Mouse (Mus musculus): Measurements from ENCODE around the gene Sox12. TPM values are rescaled to one million over a fixed set of nuclear protein-coding genes. Genes with fewer than 3 reads are reported as not detected.
A peak's percentile ranks its signal among the peaks of the same experiment; 100 is the strongest.

Gene Sox12
- polyA plus RNA-seq, 1 experiment from 2014 or later: 18.5 TPM

DNA sequence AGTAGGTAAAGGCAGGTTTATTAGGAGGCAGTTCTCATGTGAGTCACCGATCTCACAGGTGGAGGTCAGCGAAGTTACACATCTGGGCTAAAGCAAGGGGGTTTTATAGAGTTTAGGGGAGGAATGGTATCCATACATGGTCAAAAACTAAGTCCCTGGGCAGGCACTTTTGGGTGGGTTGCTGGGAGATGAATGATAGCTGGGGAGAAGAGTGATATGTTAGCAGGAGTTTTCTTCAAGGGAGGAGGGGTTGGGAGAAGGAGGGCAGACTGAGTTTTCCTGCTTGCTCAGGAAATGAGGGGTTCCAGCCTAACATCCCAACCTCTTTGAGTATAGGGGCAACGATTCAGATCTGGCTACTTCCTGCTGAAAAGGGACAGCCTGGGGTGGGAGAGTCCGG, 17.4 kb upstream of the Sox12 start, which contains the start of gene 6820408C15Rik:
Gene 6820408C15Rik (plus strand): TSS at position 301 of the 400 bp plus-strand sequence.
- Histone ChIP-seq H3K27me3 (no peaks in the 10 kb centered on the region), H3K4me2 (replicated peaks) (peak within 1 kb of the TSS; percentile 97), H3K27ac (peak within 1 kb of the TSS; percentile 96), H3K36me3 (no peaks in the 10 kb centered on the region), H3K9ac (replicated peaks) (peak within 1 kb of the TSS; percentile 95), H3K9me3 (peaks cover 4% of the 10 kb centered on the region; the same call in 1 of the 2 replicates), H3K4me3 (replicated peaks) (peak within 1 kb of the TSS; percentile 76), H3K4me1 (replicated peaks) (peaks cover 40% of the 10 kb centered on the region)
- 32% methylated on average over 4 of the region's 4 CpGs for WGBS
- 0 out of 2 replicates have a peak, but pooled peaks have one; percentile 1 for ATAC-seq

DNA sequence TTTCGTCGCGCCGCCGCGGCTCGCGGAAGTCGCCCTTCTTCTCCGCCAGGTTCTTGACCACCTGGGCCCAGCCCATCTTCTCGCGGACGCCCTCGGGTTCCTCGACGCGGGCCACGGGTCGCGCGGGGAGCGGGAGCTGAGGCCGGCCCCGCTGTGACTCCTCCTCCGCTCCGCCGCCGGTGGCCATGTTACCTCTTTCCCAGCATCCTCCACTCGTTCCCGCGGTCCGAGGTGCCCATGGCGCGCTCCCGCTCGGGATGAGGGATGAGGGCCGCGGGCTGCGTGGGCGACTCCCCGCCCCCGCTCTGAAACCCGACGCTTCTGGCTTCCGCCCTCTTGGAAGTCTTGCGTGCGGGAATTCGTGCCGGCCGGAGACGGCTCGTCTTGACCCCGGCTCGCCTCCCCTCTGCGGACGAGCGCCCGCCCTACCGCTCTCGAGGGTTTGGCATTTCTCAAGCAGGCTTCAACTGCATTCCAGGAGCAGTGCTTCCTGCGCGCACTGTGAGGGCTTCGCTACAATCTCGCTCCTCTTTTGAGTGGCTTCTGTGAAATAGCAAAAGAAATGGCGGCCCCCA, 16.8 kb upstream of the Sox12 start, which contains the start of gene Zcchc3:
Gene Zcchc3 (minus strand): TSS at position 437 of the 575 bp plus-strand sequence.
- ATAC-seq: peak; percentile 80
- Histone ChIP-seq H3K27ac (peak within 1 kb of the TSS; percentile 96), H3K9me3 (peaks cover 4% of the 10 kb centered on the region; the same call in 1 of the 2 replicates), H3K27me3 (no peaks in the 10 kb centered on the region), H3K4me1 (replicated peaks) (peaks cover 46% of the 10 kb centered on the region), H3K36me3 (no peaks in the 10 kb centered on the region), H3K4me3 (replicated peaks) (peak within 1 kb of the TSS; percentile 76), H3K4me2 (replicated peaks) (peak within 1 kb of the TSS; percentile 97), H3K9ac (replicated peaks) (peak within 1 kb of the TSS; percentile 95)
- under 1% methylated on average over 65 of the region's 65 CpGs for WGBS

DNA sequence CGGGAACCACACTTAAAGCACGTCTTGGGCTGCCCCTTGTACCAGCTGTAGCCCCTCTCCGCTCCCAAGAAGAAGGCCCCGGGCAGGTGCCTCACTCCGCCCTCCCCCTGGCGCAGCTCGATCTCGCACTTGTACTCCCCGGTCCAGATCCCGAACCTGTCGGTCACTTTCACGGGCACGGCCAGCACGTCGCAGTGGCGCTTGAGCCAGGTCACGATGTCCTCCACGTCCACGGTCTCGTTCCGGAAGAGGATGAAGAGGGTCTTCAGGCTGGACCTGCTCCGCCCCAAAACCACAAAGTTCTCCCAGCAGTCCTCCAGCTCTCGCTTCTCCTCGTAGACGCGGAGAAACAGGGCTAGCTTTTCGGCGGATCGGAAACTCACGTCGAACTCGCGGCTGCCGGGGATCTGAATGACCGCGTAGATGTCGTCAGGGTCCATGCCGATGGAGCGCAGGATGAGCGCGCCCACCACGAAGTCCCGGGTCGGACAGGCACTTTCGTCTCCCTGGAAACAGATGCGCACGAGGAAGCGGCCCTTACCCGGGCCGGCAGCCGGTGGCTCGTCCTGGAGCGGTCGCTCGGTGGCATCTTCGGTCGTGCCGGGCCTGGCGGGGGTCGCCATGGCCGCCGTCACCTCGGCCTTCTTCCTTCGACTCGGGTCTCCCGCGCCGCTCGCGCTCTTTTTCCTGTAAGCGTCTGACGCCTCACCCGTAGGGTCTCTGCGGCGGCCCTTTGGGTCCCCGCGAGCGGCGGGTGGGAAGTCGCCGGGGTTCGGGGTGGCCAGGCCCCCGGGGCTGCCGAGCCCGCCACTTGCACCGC, 16.1 kb upstream of the Sox12 start:
- no peaks in the 10 kb centered on the region for H3K36me3 ChIP-seq
- H3K9me3 ChIP-seq: peaks cover 4% of the 10 kb centered on the region; the same call in 1 of the 2 replicates
- H3K27me3 ChIP-seq: no peaks in the 10 kb centered on the region
- under 1% methylated on average over 86 of the region's 86 CpGs for WGBS
- peaks cover 46% of the 10 kb centered on the region for H3K4me1 ChIP-seq (replicated peaks)
- peak overlapping the region; percentile 97 for H3K4me2 ChIP-seq (replicated peaks)
- peak; percentile 28 for ATAC-seq
- peak overlapping the region; percentile 96 for H3K27ac ChIP-seq
- peak overlapping the region; percentile 95 for H3K9ac ChIP-seq (replicated peaks)
- H3K4me3 ChIP-seq (replicated peaks): peak overlapping the region; percentile 76

DNA sequence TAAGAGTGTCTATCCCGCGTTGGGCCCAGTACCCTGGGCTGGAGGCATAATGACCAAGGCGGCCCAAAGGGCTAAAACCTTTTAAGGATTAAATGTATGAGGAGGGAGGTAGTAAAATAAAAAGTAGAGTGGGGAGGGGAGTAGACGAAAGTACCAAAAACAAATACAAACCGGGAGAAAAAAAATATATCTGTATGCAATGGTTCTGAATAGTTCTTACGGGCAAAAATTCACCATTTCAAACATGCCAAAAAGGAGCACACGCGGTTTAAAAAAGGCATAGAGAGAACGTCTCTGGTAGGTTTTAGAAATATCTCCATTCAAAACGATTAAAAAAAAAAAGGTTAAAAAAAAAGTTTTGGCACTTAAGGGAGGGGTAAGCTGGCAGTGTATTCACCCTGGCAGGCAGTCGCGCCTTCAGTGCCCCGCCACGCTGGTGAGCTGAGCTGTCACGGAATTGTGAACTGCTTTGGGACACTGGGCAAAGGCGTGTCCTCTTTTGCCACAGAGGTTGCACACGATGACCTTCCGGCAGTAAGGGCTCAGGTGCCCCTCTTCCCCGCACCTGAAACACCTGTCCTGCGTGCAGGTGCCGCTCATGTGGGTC, 15.4 kb upstream of the Sox12 start:
- H3K4me3 ChIP-seq (replicated peaks): peak overlapping the region; percentile 76
- peak overlapping the region; percentile 97 for H3K4me2 ChIP-seq (replicated peaks)
- no peaks in the 10 kb centered on the region for H3K27me3 ChIP-seq
- H3K36me3 ChIP-seq: no peaks in the 10 kb centered on the region
- H3K27ac ChIP-seq: peak overlapping the region; percentile 97
- ATAC-seq: no peak
- peak overlapping the region; percentile 95 for H3K9ac ChIP-seq (replicated peaks)
- H3K4me1 ChIP-seq (replicated peaks): peaks cover 46% of the 10 kb centered on the region
- WGBS: under 1% methylated on average over 21 of the region's 21 CpGs
- peaks cover 4% of the 10 kb centered on the region; the same call in 1 of the 2 replicates for H3K9me3 ChIP-seq

DNA sequence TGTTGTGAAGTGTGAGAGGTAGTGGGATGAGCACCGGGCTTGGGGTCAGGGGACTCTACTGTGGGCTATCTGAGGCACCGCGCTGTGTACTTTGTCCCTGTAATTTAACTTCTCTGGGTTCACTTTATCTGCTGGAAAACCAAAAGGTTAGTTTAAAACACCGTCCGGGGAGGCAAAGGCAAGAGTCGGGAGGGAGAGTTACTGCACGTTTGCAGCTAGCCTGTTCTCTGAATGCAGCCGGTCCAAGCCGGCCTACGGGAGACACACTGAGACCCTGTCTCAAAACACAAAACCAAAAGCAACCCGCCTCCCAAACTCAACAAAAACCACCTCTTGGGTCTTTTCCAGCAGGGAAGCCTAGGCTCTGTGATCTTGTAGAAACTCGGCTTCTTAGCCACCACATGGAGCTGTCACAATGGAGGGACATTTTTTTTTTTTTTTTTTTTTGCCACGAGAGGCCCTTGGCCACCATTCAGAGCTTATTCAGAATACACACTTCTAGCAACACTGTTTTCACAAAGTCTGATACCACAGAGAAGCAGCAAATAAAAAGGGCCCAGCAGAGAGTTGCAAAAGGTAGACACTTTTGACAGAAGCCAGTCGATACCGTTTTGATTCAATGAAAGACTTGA, 14.8 kb upstream of the Sox12 start:
- Histone ChIP-seq H3K36me3 (no peaks in the 10 kb centered on the region), H3K9me3 (peaks cover 4% of the 10 kb centered on the region; the same call in 1 of the 2 replicates), H3K4me1 (replicated peaks) (peaks cover 46% of the 10 kb centered on the region), H3K4me2 (replicated peaks) (peak overlapping the region; percentile 97), H3K27me3 (no peaks in the 10 kb centered on the region), H3K9ac (replicated peaks) (peak overlapping the region; percentile 95), H3K4me3 (replicated peaks) (peak overlapping the region; percentile 76), H3K27ac (peak overlapping the region; percentile 97)
- ATAC-seq: no peak
- 2% methylated on average over 15 of the region's 15 CpGs for WGBS

DNA sequence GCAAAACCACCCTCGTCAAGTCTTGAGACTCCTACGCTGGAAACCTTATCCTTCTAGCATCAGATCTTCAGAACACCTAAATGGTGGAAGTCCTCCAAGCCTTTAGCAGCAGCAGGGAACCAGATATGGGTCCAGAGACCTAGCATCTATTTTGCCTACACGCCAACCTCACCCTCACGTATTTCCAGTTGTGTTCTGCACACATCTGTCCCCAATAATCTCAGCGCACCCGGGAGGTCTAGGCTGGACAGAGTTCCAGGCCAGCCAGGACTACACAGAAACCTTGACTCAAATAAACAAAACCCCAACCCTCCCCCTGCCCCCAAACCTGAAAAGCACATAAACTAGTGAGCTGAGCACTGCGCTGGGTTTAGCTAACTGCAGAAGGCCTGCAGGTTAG, 13.6 kb upstream of the Sox12 start:
- peak overlapping the region; percentile 97 for H3K4me2 ChIP-seq (replicated peaks)
- 5% methylated on average over 7 of the region's 7 CpGs for WGBS
- peaks cover 50% of the 10 kb centered on the region for H3K4me1 ChIP-seq (replicated peaks)
- peaks cover 4% of the 10 kb centered on the region; the same call in 1 of the 2 replicates for H3K9me3 ChIP-seq
- peak overlapping the region; percentile 95 for H3K9ac ChIP-seq (replicated peaks)
- H3K27ac ChIP-seq: peak overlapping the region; percentile 97
- no peaks in the 10 kb centered on the region for H3K36me3 ChIP-seq
- ATAC-seq: peak; percentile 1; the same call in 1 of the 2 replicates
- no peaks in the 10 kb centered on the region for H3K27me3 ChIP-seq
- peak overlapping the region; percentile 76 for H3K4me3 ChIP-seq (replicated peaks)

DNA sequence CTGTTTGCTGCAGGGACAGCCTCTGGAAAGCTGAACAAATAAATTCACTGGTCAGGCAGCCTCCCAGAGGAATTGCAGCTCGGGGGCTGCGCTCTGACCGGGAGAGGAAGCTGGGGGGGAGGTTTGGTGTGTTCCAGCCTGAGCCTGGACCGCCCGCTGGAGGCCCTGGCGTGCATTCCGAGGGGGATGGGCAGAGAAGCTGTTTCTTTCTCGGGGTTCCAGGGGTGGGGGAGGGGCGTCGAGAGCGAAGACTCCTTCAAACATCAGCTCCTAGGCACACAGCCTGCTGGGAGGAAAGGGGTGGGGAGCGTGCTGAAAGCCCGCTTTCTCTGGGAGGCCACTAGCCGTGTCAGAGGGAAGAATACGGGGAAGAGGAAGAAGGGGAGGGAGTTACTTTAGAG, 13.1 kb upstream of the Sox12 start:
- peaks cover 53% of the 10 kb centered on the region for H3K4me1 ChIP-seq (replicated peaks)

DNA sequence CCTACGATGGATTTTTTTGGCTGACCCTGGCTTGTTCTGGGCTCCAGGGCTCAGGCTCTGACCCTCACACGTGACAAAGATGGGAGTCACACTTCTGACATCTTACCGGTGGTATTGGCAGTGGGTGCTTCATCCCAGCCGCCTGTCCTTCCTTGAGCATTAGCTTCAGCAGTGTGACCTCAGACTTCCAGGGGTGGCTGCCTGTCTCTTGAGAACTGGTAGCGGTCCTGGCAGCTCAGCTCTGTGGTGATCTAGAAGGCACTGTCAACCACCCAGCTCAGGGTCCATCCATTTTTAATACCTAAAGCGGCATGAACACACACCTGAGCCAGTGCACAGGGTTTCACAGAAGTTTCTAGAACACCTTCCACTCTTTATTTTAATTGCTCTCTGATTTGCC, 11.9 kb upstream of the Sox12 start:
- peaks cover 57% of the 10 kb centered on the region for H3K4me1 ChIP-seq (replicated peaks)
- ATAC-seq: no peak
- H3K4me2 ChIP-seq (replicated peaks): no peak overlapping the region
- H3K27ac ChIP-seq: peak overlapping the region; percentile 97
- no peak overlapping the region for H3K9ac ChIP-seq (replicated peaks)
- no peaks in the 10 kb centered on the region for H3K9me3 ChIP-seq
- no peaks in the 10 kb centered on the region for H3K36me3 ChIP-seq
- no peak overlapping the region for H3K4me3 ChIP-seq (replicated peaks)
- WGBS: 82% methylated on average over 6 of the region's 6 CpGs
- H3K27me3 ChIP-seq: no peaks in the 10 kb centered on the region

More for the DNA sequence above, 13.1 kb upstream of the Sox12 start:
- peak; percentile 71 for ATAC-seq
- Histone ChIP-seq H3K4me2 (replicated peaks) (peak overlapping the region; percentile 97), H3K9me3 (peaks cover under 1% of the 10 kb centered on the region; the same call in 1 of the 2 replicates), H3K27me3 (no peaks in the 10 kb centered on the region), H3K36me3 (no peaks in the 10 kb centered on the region), H3K27ac (peak overlapping the region; percentile 97), H3K4me3 (replicated peaks) (peak overlapping the region; percentile 76), H3K9ac (replicated peaks) (peak overlapping the region; percentile 95)
- under 1% methylated on average over 14 of the region's 15 CpGs for WGBS

DNA sequence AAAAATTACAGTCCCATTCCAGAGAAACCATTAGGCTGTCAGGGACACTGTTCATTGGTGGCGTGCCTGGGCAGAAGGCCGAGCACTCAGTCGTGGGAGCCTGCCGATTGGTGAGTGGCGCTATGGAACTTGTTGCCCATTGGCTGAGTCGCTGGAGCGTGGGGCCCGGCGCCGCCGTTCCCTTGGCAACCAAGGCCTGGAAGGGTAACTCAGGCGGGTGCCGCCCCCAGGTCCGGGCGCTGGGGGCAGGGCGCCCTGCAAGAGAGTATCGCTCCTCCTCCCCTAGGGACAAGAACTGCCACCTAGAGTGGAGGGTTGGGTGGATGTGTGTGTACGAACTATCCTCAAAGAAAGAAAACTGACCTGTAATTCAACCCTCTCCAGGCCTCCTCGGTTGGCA, 8.3 kb upstream of the Sox12 start:
- peak; percentile 97 for ATAC-seq
- Histone ChIP-seq H3K9me3 (no peaks in the 10 kb centered on the region), H3K27me3 (no peaks in the 10 kb centered on the region), H3K4me1 (replicated peaks) (peaks cover 32% of the 10 kb centered on the region), H3K4me2 (replicated peaks) (peak overlapping the region; percentile 57), H3K36me3 (no peaks in the 10 kb centered on the region), H3K4me3 (replicated peaks) (peak overlapping the region; percentile 33), H3K27ac (peak overlapping the region; percentile 81), H3K9ac (replicated peaks) (peak overlapping the region; percentile 49; the same call in 1 of the 2 replicates)
- under 1% methylated on average over 19 of the region's 19 CpGs for WGBS

DNA sequence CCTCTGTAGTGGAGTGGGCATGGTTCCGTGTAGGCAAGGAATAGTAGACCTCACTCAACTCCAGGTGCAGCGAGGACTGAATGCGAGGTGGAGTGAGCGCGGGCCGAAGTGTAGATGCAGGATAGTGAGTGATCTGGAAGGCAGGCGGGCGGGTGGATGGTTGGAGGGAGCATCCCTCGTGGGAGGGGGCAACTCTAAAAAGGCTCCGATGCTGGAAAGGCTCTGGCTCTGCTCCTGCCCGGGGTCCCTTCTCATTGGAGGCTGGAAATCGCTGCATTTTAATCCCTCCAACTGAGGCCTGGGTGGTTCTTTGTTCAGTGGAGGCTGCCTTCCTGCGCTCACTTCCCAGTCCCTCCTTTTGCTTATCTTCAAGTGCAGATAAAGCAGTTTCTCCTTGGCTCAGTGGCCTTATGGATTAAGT, 1.3 kb upstream of the Sox12 start:
- H3K36me3 ChIP-seq: no peaks in the 10 kb centered on the region; the same call in 1 of the 2 replicates
- H3K4me1 ChIP-seq (replicated peaks): peaks cover 34% of the 10 kb centered on the region
- H3K27ac ChIP-seq: peak overlapping the region; percentile 100
- H3K4me2 ChIP-seq (replicated peaks): peak overlapping the region; percentile 74
- H3K9me3 ChIP-seq: no peaks in the 10 kb centered on the region
- no peaks in the 10 kb centered on the region for H3K27me3 ChIP-seq
- peak overlapping the region; percentile 91 for H3K4me3 ChIP-seq (replicated peaks)
- WGBS: 0% methylated on average over 13 of the region's 13 CpGs
- no peak for ATAC-seq
- H3K9ac ChIP-seq (replicated peaks): peak overlapping the region; percentile 98

DNA sequence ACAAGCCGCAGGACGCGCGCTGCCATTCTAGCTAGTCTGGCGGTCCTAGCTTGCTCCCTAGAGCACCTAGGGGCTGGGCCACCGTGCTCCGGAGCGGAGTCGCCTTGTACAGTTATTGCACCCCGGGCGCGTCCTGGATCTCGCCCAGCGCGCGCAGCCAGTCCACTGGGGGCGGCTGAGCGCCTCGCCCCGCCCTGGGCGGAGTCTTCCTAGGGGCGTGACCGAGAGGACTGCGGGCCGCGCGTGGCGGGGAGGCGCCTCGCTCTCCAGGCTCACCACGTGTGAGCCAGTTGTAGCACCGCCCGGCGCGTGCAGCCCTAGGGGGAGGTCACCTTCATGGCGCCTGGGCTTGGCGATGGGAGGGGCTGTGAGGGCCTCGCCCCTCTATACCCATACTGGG, 828 bp upstream of the Sox12 start:
- Histone ChIP-seq H3K4me3 (replicated peaks) (peak overlapping the region; percentile 91), H3K4me1 (replicated peaks) (peaks cover 39% of the 10 kb centered on the region), H3K9ac (replicated peaks) (peak overlapping the region; percentile 98), H3K4me2 (replicated peaks) (peak overlapping the region; percentile 74), H3K27me3 (no peaks in the 10 kb centered on the region), H3K36me3 (no peaks in the 10 kb centered on the region; the same call in 1 of the 2 replicates), H3K9me3 (no peaks in the 10 kb centered on the region), H3K27ac (peak overlapping the region; percentile 100)
- peak; percentile 78 for ATAC-seq
- under 1% methylated on average over 38 of the region's 38 CpGs for WGBS

All from midbrain, embryonic 13.5 days (tissue).